Mouse (Mus musculus): ENCODE measurements at regions not wholly inside any gene's neighbourhood (a gene's known extent, or its start where the extent isn't known, plus 50 kb on each side); places are given as distances from the start of the nearest gene placed in this dataset.

- DNase-seq (ENCODE audit: low read depth), result no peak
Measured at GRCm38 (mm10) chr13:116795041-116795440, 230.3 kb downstream of the Parp8 start.

GRCm38 (mm10) chr13:116781616-116782015 is 243.7 kb downstream of the Parp8 start:
- no peak for DNase-seq (ENCODE audit: low read depth)

GRCm38 (mm10) chr13:116765491-116765890 is 259.8 kb downstream of the Parp8 start:
- no peak for DNase-seq (ENCODE audit: low read depth)

GRCm38 (mm10) chr13:116759912-116760311 is 265.4 kb downstream of the Parp8 start:
- no peak for DNase-seq (ENCODE audit: low read depth)

- DNase-seq (ENCODE audit: low read depth), result peak; percentile 2
Measured at GRCm38 (mm10) chr13:116740825-116741224, 284.5 kb downstream of the Parp8 start.

- DNase-seq (ENCODE audit: low read depth), result no peak
Measured at GRCm38 (mm10) chr13:116723361-116724153, 301.8 kb downstream of the Parp8 start.

- peak; percentile 74 for DNase-seq (ENCODE audit: low read depth)
Measured at GRCm38 (mm10) chr13:116714809-116715208, 310.5 kb downstream of the Parp8 start.

GRCm38 (mm10) chr13:116711866-116712593 is 313.3 kb downstream of the Parp8 start:
- DNase-seq (ENCODE audit: low read depth), result peak; percentile 92

GRCm38 (mm10) chr13:116711148-116711865 is 314.0 kb downstream of the Parp8 start:
- peak; percentile 8 for DNase-seq (ENCODE audit: low read depth)

GRCm38 (mm10) chr13:116709671-116710070 is 315.7 kb downstream of the Parp8 start:
- no peak for DNase-seq (ENCODE audit: low read depth)

GRCm38 (mm10) chr13:116708846-116709245 is 316.5 kb downstream of the Parp8 start:
- DNase-seq (ENCODE audit: low read depth), result no peak

GRCm38 (mm10) chr13:116708456-116708780 is 316.9 kb downstream of the Parp8 start:
- DNase-seq (ENCODE audit: low read depth), result no peak

- no peak for DNase-seq (ENCODE audit: low read depth)
Measured at GRCm38 (mm10) chr13:116707621-116708455, 317.5 kb downstream of the Parp8 start.

- DNase-seq (ENCODE audit: low read depth), result no peak
Measured at GRCm38 (mm10) chr13:116706401-116707330, 318.7 kb downstream of the Parp8 start.

GRCm38 (mm10) chr13:116705611-116706386 is 319.5 kb downstream of the Parp8 start:
- no peak for DNase-seq (ENCODE audit: low read depth)

- DNase-seq (ENCODE audit: low read depth), result no peak
Measured at GRCm38 (mm10) chr13:116688714-116689113, 336.6 kb downstream of the Parp8 start.

Data from NIH3T3 (cell line).